Mouse (Mus musculus) liver, adult 2 months (tissue): ENCODE results near the gene Gramd4.

Source experiments
- CTCF ChIP-seq: fragments of 200-500 bp; IDR thresholded peaks from 2 replicates; pipeline ENCODE4 v1.5.1; 2011; ENCODE audit warnings: low read depth, low read length, control low read depth
- POLR2A ChIP-seq: fragments of 200-500 bp; IDR thresholded peaks from 2 replicates; pipeline ENCODE4 v1.6.1; 2011; ENCODE audit warnings: low read length, control low read depth; ENCODE audit not compliant: insufficient read depth; ENCODE audit errors: extremely low read depth

DNA sequence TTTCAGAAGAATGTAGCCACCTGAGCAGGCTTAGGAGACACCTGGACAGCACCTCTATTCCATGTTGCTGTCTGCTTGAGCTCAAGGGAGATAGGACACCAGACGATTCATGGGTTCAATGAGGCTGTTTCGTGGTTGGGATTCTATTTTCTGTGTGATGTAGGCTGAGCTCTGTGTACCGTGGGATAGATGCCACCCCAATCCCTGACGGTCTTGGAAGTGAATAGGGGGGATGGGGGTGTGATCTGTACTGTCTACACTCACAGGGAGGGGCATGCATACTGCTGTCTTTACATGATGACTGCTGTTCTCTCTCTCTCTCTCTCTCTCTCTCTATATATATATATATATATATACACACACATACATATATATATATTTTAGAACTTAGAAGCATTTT, 7.9 kb downstream of the Gramd4 start:
- TF ChIP-seq CTCF (no peak), POLR2A (no peak)
